Mouse (Mus musculus) left cerebral cortex, postnatal 36 days (tissue): ENCODE measurements around the gene Nepro. TPM values are rescaled to one million over a fixed set of nuclear protein-coding genes. Genes with fewer than 3 reads are reported as not detected.

Source experiments
- DNase-seq, 2 experiments: peaks; one replicate each; pipeline ENCODE4 v3.0.0; 2021 to 2022; ENCODE audit warnings: low spot score in 2 of 2, mixed read lengths in 1 of 2
- intact Hi-C: fragments of 180-260 bp; cut with DNase I; formaldehyde crosslinking; loops from one replicate; pipeline ENCODE4 v1.15.1; 2025
- total RNA-seq, 2 experiments: library from RNA; stranded (reverse); gene quantifications; 2 replicates each; pipeline ENCODE4 v1.2.3; 2021

Gene Nepro
- total RNA-seq, 2 experiments from 2014 or later, result 4.0 to 5.4 TPM

GRCm38 (mm10) chr16:44697473-44698205 lies 26.5 kb upstream of the Nepro start:
- intact Hi-C loops, result no loop called here
- DNase-seq, result no peak

DNA sequence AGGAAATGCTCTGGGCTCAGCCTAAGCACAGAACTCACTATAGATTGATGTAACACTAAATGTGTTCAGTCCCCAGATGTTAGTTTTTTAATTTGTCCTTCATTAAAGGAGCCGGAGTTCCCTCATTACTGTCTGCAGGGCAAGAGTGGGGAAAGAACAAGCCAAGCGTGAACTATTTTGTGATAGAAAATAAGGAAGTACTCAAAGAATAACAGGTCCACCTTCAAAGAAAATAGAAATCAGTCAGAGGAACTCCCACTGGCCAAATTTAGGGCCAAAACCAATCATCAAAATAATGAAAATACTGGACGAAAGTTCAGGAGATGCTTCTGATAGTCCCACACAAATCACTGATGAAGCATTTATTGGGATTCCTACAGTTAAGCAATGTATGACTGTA lies 22.9 kb upstream of the Nepro start:
- intact Hi-C loops, result no loop called here
- no peak for DNase-seq

GRCm38 (mm10) chr16:44702272-44702671 lies 21.8 kb upstream of the Nepro start:
- intact Hi-C loops, result no loop called here
- no peak for DNase-seq

DNA sequence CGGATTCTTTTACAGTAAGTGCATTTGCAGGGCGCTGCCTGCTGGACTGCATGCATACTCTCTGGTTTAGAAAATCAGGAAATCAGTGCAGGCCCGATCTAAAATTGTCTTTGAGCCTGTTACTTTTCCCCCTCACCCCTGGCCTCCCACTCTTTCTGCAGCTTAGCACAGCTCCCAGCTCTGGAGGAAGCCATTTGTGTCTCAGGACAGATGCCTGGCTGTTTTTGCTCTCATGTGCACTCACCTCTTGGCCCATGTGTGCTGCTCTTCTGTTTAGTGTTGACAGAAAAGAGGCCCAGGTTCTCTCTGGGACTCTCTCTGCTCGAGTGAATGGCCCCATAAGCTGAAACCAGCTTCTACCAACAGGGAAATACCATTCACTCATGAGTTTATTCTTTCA lies 20.6 kb upstream of the Nepro start:
- no peak for DNase-seq
- intact Hi-C loops, result no loop called here

GRCm38 (mm10) chr16:44716305-44717140 lies 7.6 kb upstream of the Nepro start:
- intact Hi-C loops, result loop anchor here (10.0 kb wide), 1 partner anchor 232 kb away; no protein-coding TSS in a partner anchor
- DNase-seq, result peak in 1 of 2 experiments; percentile 23

DNA sequence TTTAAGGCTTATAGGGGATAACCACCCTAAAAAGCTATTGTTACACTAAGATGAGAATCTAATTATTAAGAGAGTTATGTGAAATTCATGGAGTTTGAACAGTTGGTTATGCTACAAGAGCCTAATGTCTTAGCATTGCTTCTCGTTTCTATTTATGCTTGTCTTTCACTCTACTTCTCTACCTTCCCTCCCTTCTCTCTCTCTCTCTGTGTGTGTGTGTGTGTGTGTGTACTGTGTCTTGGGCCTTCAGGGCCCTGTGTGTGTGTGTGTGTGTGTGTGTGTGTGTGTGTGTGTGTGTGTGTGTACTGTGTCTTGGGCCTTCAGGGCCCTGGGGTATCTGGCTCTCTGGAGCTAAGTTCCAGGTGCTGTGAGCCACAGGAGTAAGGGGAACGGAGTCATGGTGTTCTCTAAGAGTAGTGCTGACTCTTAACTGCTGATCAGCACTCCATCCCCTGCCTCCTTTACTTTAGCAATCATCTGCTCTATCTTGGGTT lies 6.9 kb upstream of the Nepro start:
- no peak for DNase-seq
- intact Hi-C loops, result loop anchor here (10.0 kb wide), 1 partner anchor 232 kb away; no protein-coding TSS in a partner anchor

DNA sequence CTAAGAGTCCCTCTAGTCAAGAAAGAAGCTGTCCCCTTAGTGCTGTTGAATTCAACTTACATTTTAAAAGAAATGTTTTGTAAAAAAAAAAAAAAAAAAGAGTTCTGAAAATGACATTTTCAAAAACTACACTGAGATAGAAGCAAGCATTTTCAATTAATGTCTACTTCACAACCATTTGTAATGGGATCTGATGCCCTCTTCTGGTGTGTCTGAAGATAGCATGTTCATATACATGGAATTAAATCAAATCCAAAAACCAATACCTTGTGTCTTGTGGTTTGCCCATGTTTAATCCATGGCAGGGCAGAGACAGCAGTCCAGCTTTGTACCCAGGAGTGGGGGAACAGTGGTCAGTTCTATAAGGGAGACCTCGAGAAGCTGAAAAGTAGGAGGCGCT lies 6.3 kb upstream of the Nepro start:
- intact Hi-C loops, result loop anchor here (10.0 kb wide), 1 partner anchor 233 kb away; no protein-coding TSS in a partner anchor
- DNase-seq, result no peak

DNA sequence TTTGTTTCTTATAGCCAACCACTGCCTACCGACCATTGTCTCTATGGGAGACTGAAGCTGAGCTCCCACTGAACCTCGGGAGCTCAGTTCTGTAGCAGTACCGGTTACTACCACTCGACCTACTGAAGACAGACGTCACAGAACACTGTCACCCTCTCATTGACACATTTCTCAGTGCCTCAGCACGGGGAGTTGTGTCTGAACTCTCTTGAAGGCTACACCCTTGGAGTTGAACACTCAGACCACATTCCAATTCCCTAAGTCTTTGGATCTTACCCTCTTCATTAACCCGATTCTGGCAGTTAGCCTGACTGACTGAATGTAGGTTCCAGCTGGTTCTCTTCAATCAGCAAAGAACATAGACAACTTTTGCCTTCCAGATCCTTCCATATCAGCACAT lies 4.8 kb upstream of the Nepro start:
- no peak for DNase-seq
- intact Hi-C loops, result loop anchor here (10.0 kb wide), 1 partner anchor 235 kb away; no protein-coding TSS in a partner anchor

DNA sequence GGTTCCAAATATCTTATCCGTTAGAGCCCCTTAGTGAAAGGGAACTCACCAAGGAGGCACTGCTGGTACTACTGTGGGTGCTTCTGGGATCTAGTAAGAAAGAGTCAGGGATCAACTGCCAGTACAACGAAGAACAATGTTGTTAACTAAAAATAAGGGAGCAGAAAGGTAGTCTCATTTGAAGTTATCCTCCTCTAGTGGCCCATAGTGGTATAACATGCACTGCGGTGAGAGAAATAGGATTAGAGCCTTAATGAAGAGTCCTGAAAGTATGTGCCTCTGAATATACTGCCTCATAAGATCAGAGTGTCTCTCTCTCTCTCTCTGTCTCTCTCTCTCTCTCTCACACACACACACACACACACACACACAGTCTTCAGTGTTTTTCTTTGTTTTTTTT lies 3.6 kb upstream of the Nepro start:
- intact Hi-C loops, result loop anchor here (10.0 kb wide), 1 partner anchor 374 kb away; the partner anchor contains the start of gene Ccdc80
- DNase-seq, result no peak

DNA sequence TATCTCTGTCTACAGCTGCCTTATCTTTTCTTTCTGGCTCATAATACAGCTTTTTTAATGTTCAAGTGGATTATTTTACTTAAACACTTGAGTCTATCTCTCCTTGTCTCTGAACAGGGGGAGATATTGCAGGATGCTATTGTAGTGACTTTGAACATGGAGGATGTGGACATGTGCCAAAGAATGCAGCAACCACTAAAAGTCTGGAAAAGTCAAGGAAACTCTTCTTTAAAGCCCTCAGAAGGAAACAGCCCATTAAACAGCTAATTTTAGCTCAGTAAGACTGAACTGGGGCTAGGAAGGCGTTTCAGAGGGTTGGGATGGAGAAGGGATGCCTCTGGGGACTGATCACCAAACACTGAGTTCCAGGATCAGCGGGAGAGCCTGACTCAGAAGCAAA lies 1.4 kb upstream of the Nepro start:
- no peak for DNase-seq
- intact Hi-C loops, result loop anchor here (10.0 kb wide), 1 partner anchor 372 kb away; the partner anchor contains the start of gene Ccdc80

DNA sequence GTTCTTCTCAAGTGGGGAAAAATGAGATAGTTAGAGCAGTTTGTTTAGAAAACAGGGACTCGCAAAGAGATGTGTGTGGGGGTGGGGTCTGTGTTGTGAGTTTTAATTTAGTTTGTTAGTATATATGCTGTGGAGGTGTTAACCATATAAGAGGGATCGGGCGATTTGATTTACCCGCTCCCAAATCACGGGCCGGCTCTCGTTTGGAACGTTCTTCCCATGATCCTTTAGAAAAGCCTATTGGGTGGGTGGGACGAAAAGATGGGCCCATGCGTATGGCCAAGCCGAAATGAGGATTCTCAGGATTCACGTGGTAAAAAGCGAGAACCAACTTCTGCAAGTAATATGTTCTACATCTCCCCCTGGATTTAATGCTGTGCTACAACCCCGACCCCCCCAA lies 746 bp downstream of the Nepro start:
- intact Hi-C loops, result loop anchor here (10.0 kb wide), 1 partner anchor 370 kb away; the partner anchor contains the start of gene Ccdc80
- no peak for DNase-seq

GRCm38 (mm10) chr16:44725286-44726223 lies 1.5 kb downstream of the Nepro start:
- DNase-seq, result peak; percentile 59 to 78
- intact Hi-C loops, result loop anchor here (10.0 kb wide), 1 partner anchor 369 kb away; the partner anchor contains the start of gene Ccdc80

GRCm38 (mm10) chr16:44727525-44727924 lies 3.4 kb downstream of the Nepro start:
- no peak for DNase-seq
- intact Hi-C loops, result loop anchor here (10.0 kb wide), 1 partner anchor 367 kb away; the partner anchor contains the start of gene Ccdc80

- DNase-seq, result no peak
- intact Hi-C loops, result no loop called here
These were observed 10.0 kb downstream of the Nepro start for GRCm38 (mm10) chr16:44734059-44734458.

DNA sequence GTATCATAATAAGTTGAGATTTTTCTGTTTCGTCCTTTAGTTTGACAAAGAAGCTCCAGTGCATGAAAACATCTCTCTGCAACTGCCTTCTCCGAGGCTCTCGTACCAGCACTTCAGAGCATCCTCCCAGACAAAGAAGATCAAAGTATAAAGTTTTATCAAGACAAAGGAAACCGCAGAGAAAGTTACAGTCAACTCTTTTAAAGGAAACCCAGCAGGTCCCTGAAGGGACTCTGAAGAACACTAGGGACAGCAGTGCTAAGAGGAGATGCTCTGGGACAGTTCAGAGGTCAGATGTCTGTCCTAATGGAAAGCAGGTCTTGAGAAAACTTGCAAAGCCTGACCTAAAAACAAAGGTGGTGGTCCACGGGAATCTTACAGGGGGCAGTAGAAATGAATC lies 11.6 kb downstream of the Nepro start:
- intact Hi-C loops, result no loop called here
- DNase-seq, result no peak

GRCm38 (mm10) chr16:44736118-44736517 lies 12.0 kb downstream of the Nepro start:
- intact Hi-C loops, result no loop called here
- no peak for DNase-seq

- intact Hi-C loops, result loop anchor here (10.0 kb wide), 1 partner anchor 412 kb away; the partner anchor contains the start of genes Atg3 and Slc35a5
- no peak for DNase-seq
These were observed 18.7 kb downstream of the Nepro start for GRCm38 (mm10) chr16:44742753-44743152.

DNA sequence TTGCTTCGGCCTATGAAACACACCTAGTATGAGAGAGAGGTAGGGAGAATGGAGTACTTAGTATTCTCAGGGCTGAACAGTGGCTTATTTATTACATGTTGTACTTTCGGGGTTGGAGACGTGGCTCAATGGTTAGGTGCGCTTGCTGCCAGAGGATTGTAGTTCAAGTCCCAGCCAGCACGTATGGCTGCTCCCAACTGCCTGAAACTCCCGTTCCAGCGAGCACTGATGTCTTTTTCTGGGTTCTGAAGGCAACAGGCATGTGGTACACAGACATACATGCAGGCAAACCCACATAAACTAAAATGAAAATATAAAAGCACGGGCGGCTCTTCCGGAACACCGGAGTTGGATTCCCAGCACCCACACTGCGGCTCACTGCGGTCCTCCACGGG lies 21.4 kb downstream of the Nepro start:
- intact Hi-C loops, result loop anchor here (5.0 to 10.0 kb wide), 2 partner anchors 347 to 409 kb away; partner anchors contain the start of genes Atg3, Ccdc80 and Slc35a5

More for the DNA sequence above, 21.4 kb downstream of the Nepro start:
- no peak for DNase-seq
